Mouse (Mus musculus) small intestine, adult 2 months (tissue): Measurements from ENCODE around the gene Sept11.

Experiments
- CTCF ChIP-seq: fragments of 200-500 bp; IDR thresholded peaks from 2 replicates; pipeline ENCODE4 v1.5.1; 2012; ENCODE audit warnings: low read depth, mild to moderate bottlenecking, control low read depth, inconsistent platforms, low read length, moderate library complexity, mixed read lengths; ENCODE audit not compliant: insufficient replicate concordance, insufficient read length; ENCODE audit errors: extremely low read depth
- POLR2A ChIP-seq: fragments of 200-500 bp; IDR thresholded peaks from 2 replicates; pipeline ENCODE4 v1.6.1; 2012; ENCODE audit warnings: low read depth, mild to moderate bottlenecking, control low read depth, inconsistent platforms, low read length, moderate library complexity

DNA sequence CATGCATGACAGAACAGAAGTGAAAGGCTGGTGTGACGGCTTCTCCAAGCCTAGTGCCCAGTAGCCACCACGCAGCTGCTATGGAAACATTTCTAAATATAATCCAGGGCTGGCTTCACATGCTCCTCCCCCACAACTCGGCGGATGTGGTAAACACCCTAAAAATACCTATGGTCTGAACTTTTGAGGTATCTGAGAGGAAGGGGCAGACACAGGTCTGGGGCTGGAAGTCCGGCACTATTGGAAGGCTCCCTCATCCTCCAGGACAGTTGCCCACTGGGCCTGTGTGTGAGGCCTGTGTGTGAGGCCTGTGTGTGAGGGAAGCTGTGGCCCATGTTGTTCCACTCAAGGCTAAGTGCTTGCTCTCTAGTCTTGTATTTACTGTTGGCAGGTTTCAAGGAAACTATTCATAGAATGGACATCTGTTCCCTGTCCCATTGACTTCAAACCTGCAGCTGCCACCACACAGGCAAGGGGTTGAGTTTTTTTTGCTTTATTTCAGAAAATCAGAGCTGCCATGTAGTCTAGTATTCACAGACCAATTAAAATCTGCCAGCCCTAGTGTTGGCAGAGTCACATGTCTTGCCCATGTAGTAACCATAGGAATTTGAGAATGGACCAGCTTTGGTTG is 43.8 kb downstream of the Sept11 start:
- no peak for TF ChIP-seq POLR2A
- no peak for TF ChIP-seq CTCF
